Mouse (Mus musculus) lung, embryonic 14.5 days (tissue): Measurements from ENCODE around the gene Obsl1. TPM values are rescaled to one million over a fixed set of nuclear protein-coding genes. Genes with fewer than 3 reads are reported as not detected.

Source experiments
- ATAC-seq: fragments of 200-750 bp; cut with Nextera tagmentation; 2 replicates; pipeline ENCODE4 v1.8.0; 2017; ENCODE audit warnings: mild to moderate bottlenecking, moderate TSS enrichment, moderate library complexity; ENCODE audit not compliant: insufficient read depth
- DNase-seq: peaks from one replicate; pipeline ENCODE4 v3.0.0-alpha.2; 2015
- H3K27ac ChIP-seq: fragments of 300-500 bp; sonication (generic); 2 replicates; pipeline ENCODE4 v1.5.1; 2014; ENCODE audit warnings: low read depth, mild to moderate bottlenecking, moderate library complexity
- H3K27me3 ChIP-seq: fragments of 300-500 bp; sonication (generic); 2 replicates; pipeline ENCODE4 v1.6.1; 2014; ENCODE audit warnings: low read length, control low read depth; ENCODE audit not compliant: insufficient read depth
- H3K36me3 ChIP-seq: fragments of 300-500 bp; sonication (generic); 2 replicates; pipeline ENCODE4 v1.6.1; 2014; ENCODE audit warnings: control low read depth; ENCODE audit not compliant: insufficient read depth
- H3K4me1 ChIP-seq: fragments of 300-500 bp; sonication (generic); 2 replicates; pipeline ENCODE4 v1.6.1; 2014; ENCODE audit warnings: antibody characterized with exemption, control low read depth; ENCODE audit not compliant: insufficient read depth
- H3K4me2 ChIP-seq: fragments of 300-500 bp; sonication (generic); 2 replicates; pipeline ENCODE4 v1.6.1; 2014; ENCODE audit warnings: mild to moderate bottlenecking
- H3K4me3 ChIP-seq: fragments of 300-500 bp; sonication (generic); 2 replicates; pipeline ENCODE4 v1.5.1; 2014; ENCODE audit warnings: low read depth, low read length
- H3K9ac ChIP-seq: fragments of 300-500 bp; sonication (generic); 2 replicates; pipeline ENCODE4 v1.6.1; 2014
- H3K9me3 ChIP-seq: fragments of 300-500 bp; sonication (generic); 2 replicates; pipeline ENCODE4 v1.6.1; 2016; ENCODE audit warnings: low read depth, low read length, control low read depth
- CTCF ChIP-seq: IDR thresholded peaks from 2 replicates; pipeline ENCODE4 v1.5.1; 2016; ENCODE audit warnings: antibody characterized with exemption, low read depth
- WGBS: fragments of 180-500 bp; shearing (Covaris S2); extraction: QIAGEN DNeasy Blood & Tissue Kit; methylation state at CpG from one replicate; pipeline ENCODE4 v1.1.7; 2014; 5-methylcytosine and 5-hydroxymethylcytosine counted together
- polyA plus RNA-seq: library from polyadenylated mRNA; unstranded; fragments of >200 nt; fragmentation: Nextera tagmentation; extraction: Ambion mirVana; gene quantifications from 2 replicates; pipeline ENCODE4 v1.2.1, GENCODE M21; 2014

Obsl1 gene
- 83.9 and 93.3 TPM in 2 replicates for polyA plus RNA-seq

GRCm38 (mm10) chr1:75505956-75506831, at the start of gene Obsl1:
TSS of gene Obsl1 (minus strand) at chr1:75506452.
- under 1% methylated on average over 55 of the region's 65 CpGs for WGBS

GRCm38 (mm10) chr1:75555680-75556079, 49.4 kb upstream of the Obsl1 start:
- Histone ChIP-seq H3K27ac (no peak overlapping the region), H3K36me3 (peaks cover 44% of the 10 kb centered on the region)

More at GRCm38 (mm10) chr1:75505956-75506831, at the start of gene Obsl1:
- H3K4me2 ChIP-seq = peak within 1 kb of the TSS; percentile 95
- no peak for TF ChIP-seq CTCF
- H3K4me1 ChIP-seq = peaks cover 17% of the 10 kb centered on the region
- DNase-seq = peak; percentile 94
- H3K27ac ChIP-seq = peak within 1 kb of the TSS; percentile 97
- H3K36me3 ChIP-seq = peaks cover 34% of the 10 kb centered on the region
- peak; percentile 96 for ATAC-seq
- H3K9me3 ChIP-seq = no peaks in the 10 kb centered on the region
- peak within 1 kb of the TSS; percentile 97 for H3K9ac ChIP-seq
- H3K4me3 ChIP-seq = peak within 1 kb of the TSS; percentile 91
- no peaks in the 10 kb centered on the region for H3K27me3 ChIP-seq

GRCm38 (mm10) chr1:75550586-75550985, 44.3 kb upstream of the Obsl1 start:
- peaks cover 5% of the 10 kb centered on the region; the same call in 1 of the 2 replicates for H3K4me1 ChIP-seq
- no peaks in the 10 kb centered on the region for H3K27me3 ChIP-seq
- no peak for DNase-seq
- no peak for ATAC-seq
- 76% methylated on average over 15 of the region's 15 CpGs for WGBS
- H3K36me3 ChIP-seq = peaks cover 31% of the 10 kb centered on the region
- no peaks in the 10 kb centered on the region for H3K9me3 ChIP-seq
- TF ChIP-seq CTCF = no peak
- no peak overlapping the region for H3K27ac ChIP-seq
- H3K9ac ChIP-seq = no peak overlapping the region
- no peak overlapping the region for H3K4me2 ChIP-seq
- no peak overlapping the region for H3K4me3 ChIP-seq

More at GRCm38 (mm10) chr1:75555680-75556079, 49.4 kb upstream of the Obsl1 start:
- no peaks in the 10 kb centered on the region for H3K9me3 ChIP-seq
- WGBS = 83% methylated on average over 7 of the region's 7 CpGs
- H3K27me3 ChIP-seq = no peaks in the 10 kb centered on the region
- no peak for TF ChIP-seq CTCF
- DNase-seq (no peak), ATAC-seq (no peak)
- H3K4me1 ChIP-seq = no peaks in the 10 kb centered on the region
- H3K4me3 ChIP-seq = no peak overlapping the region
- no peak overlapping the region for H3K4me2 ChIP-seq
- no peak overlapping the region for H3K9ac ChIP-seq

GRCm38 (mm10) chr1:75549289-75550279, 43.3 kb upstream of the Obsl1 start:
- H3K27me3 ChIP-seq = no peaks in the 10 kb centered on the region
- DNase-seq (no peak), ATAC-seq (no peak)
- no peaks in the 10 kb centered on the region for H3K9me3 ChIP-seq
- TF ChIP-seq CTCF = no peak
- H3K4me3 ChIP-seq = no peak overlapping the region
- H3K4me1 ChIP-seq = peaks cover 6% of the 10 kb centered on the region; the same call in 1 of the 2 replicates
- WGBS = 67% methylated on average over 17 of the region's 17 CpGs
- no peak overlapping the region for H3K27ac ChIP-seq
- H3K36me3 ChIP-seq = peaks cover 22% of the 10 kb centered on the region
- H3K9ac ChIP-seq = no peak overlapping the region
- no peak overlapping the region for H3K4me2 ChIP-seq

GRCm38 (mm10) chr1:75548871-75549270, 42.6 kb upstream of the Obsl1 start:
- H3K27ac ChIP-seq = no peak overlapping the region
- ATAC-seq (no peak), DNase-seq (no peak)
- H3K4me3 ChIP-seq = no peak overlapping the region
- H3K36me3 ChIP-seq = peaks cover 20% of the 10 kb centered on the region
- H3K27me3 ChIP-seq = no peaks in the 10 kb centered on the region
- H3K4me1 ChIP-seq = peaks cover 6% of the 10 kb centered on the region; the same call in 1 of the 2 replicates
- H3K9ac ChIP-seq = no peak overlapping the region
- no peak overlapping the region for H3K4me2 ChIP-seq
- H3K9me3 ChIP-seq = no peaks in the 10 kb centered on the region
- WGBS = 79% methylated on average over 17 of the region's 17 CpGs
- TF ChIP-seq CTCF = no peak

GRCm38 (mm10) chr1:75548083-75548482, 41.8 kb upstream of the Obsl1 start:
- WGBS = 87% methylated on average over 3 of the region's 3 CpGs
- DNase-seq (no peak), ATAC-seq (no peak)
- Histone ChIP-seq H3K36me3 (peaks cover 16% of the 10 kb centered on the region), H3K9me3 (no peaks in the 10 kb centered on the region), H3K9ac (no peak overlapping the region), H3K4me2 (no peak overlapping the region), H3K4me1 (peaks cover 6% of the 10 kb centered on the region; the same call in 1 of the 2 replicates), H3K27ac (no peak overlapping the region), H3K4me3 (no peak overlapping the region), H3K27me3 (no peaks in the 10 kb centered on the region)
- no peak for TF ChIP-seq CTCF
